Mouse (Mus musculus): Measurements from ENCODE around the gene Als2cr12.
"Not testable (repeated sequence)": the region's sequence is repeated elsewhere in the genome, so short reads cannot be mapped to it uniquely, and the experiment has no call there.

The Als2cr12 gene

DNA sequence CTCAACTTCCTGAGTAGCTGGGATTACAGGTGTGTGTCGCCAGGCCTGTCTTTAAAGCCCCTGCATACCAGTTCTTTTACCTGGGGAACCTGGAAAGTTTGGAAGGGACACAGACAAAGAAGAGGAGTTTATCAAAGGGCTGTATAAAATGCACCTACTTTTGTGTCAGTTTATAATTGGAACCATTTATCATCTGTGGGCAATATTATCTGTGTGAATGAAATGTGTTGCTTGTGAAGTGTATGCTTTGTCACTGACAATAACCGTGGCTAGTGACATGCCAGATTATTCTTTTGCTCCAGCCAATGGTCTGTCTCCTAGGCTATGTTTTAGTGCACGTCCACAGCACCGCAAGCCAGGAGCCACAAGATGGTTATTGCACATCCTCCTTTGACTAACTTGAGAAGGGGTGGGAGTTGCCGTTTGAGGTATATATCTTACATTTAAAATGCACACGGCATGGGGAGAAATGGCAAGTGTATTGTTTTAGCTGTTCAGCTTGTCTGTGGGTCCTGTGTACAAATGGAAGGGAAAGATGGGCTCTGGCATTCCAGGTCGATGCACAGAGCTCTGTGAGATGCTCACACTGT lies 23.7 kb upstream of the Als2cr12 start:
- DNase-seq (ENCODE audit: low read depth, low spot score) = no peak

DNA sequence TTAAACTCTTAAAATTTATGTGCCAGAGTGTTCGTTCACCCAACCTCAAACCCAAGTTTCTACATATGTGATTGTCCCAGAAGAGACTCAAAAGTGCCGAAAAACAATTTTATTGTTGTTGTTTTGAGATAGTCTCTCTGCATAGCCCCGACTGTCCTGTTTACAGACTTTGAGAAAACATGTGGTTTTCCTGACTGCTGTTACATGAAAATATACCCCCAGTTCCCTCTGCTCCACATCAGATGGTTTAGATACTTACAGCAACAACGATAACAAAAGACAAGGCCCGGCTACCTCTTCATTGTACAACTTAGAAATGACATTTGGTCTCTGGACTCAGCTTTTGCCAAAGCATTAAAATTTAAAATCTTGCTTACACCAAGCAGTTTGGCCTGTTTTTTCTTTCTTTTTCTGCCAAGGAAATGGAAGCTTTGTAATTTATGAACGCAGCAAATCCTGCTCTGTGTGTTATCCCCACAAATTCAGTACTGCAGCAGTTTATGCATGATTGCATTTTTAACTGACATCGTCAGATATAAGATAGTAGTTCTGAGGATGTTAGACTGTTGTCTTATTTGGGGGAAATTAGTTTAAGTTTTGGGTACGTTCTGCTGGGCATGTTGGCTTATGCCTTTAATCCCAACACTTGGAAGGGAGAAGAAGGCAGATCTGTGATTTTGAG lies 21.9 kb upstream of the Als2cr12 start:
- DNase-seq (ENCODE audit: low read depth, low spot score) = no peak

DNA sequence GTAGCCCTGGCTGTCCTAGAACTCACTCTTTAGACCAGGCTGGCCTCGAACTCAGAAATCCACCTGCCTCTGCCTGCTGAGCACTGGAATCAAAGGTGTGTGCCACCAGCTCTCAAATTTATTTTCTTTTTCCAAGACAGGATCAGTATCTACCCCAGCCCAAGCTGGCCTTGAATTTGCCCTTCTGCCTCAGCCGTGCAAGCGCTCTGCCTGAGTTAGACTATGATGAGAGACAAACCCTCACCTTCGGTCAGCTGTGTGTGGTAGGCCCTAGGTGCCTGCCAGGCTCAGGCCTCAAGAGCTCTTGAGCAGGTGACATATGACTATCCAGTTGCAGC lies 21.1 kb upstream of the Als2cr12 start:
- DNase-seq (ENCODE audit: low read depth, low spot score) = no peak

DNA sequence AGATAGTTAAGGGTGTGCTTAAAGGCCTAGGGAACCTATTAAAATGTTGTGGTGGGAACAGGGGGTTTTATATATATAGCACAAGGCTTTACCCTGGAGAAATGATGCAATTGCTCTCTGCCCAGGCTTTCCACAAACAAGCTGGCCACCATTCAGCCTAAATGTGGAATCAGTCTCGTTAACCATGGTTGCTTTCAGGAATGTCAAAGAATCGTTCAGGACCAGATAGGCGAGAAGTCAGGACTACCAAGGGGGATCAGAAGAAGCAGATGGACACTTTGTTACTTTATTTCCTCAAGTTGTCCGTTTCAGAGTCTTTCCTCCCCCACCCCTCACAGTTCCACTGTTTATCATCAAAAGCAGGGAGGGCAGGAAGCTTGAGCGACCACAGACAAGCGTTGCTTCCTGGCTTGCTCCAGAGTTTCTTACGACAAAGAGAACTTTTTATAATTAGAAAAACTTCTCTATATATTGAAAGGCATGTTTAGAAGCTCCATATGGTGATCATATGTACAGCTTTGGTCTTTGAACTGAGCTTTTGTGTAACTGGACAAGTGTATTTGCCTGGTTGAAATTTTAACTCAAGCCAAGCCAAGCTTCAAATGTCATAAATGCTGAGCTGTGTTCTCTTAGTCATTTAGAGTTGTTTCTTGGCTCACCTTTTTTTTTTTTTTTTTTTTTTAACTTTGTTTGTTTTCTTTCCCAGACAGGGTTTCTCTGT lies 20.5 kb upstream of the Als2cr12 start:
- DNase-seq (ENCODE audit: low read depth, low spot score) = no peak

DNA sequence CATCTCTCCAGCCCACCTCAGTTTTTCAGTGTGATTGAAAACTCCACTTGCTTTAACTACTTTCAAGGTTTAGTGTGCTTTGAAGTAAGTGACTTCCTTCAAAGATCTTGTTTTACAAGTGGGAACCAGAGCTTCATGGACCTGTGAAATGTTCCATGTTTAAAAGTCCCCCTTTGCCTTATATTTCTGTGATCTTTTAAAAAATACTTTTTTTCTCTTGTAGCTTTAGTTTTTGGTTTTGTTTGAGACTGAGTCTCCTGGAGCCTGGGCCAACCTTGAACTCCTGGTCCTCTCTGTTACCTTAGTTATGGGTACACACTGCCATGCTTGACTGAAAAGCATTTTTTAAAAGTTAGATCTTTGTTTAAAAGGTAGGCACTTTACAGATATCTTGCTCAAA lies 19.7 kb upstream of the Als2cr12 start:
- DNase-seq (ENCODE audit: low read depth, low spot score) = no peak

DNA sequence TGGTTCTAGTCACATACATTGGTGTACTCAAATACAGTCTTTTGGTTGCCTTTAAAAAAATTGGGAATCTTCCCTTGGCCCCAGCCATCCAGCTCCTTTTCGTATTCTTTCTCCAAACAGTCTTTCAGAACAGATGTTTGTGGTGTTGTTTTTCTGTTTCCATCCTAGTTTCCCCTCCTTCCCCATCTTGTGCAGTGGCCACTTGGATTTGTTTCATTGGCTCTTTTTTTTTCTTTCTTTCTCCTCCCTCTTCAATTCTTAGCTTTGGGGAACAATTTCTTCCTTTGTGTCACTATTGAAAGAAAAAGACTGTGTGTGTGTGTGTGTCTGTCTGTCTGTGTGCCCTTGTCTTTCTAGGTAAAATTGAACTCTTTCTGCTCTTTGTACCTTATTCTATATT lies 18.6 kb upstream of the Als2cr12 start:
- no peak for DNase-seq (ENCODE audit: low read depth, low spot score)

DNA sequence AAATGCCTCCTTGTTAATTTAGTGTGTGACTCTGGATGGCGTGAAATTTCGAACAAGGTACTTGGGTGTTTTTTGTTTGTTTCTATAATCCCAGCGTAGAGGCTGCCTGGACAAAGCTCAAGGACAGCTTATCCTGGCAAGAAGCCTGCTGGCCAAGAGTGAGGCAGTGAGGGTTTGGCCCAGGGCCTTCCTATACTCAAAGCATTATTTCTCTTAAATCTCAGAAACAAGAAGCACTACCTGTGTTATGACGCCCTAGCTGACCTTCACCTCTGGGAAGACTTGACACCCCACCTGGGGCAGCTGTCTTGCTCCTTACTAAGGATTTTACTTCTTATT lies 18.1 kb upstream of the Als2cr12 start:
- DNase-seq (ENCODE audit: low read depth, low spot score) = no peak

DNA sequence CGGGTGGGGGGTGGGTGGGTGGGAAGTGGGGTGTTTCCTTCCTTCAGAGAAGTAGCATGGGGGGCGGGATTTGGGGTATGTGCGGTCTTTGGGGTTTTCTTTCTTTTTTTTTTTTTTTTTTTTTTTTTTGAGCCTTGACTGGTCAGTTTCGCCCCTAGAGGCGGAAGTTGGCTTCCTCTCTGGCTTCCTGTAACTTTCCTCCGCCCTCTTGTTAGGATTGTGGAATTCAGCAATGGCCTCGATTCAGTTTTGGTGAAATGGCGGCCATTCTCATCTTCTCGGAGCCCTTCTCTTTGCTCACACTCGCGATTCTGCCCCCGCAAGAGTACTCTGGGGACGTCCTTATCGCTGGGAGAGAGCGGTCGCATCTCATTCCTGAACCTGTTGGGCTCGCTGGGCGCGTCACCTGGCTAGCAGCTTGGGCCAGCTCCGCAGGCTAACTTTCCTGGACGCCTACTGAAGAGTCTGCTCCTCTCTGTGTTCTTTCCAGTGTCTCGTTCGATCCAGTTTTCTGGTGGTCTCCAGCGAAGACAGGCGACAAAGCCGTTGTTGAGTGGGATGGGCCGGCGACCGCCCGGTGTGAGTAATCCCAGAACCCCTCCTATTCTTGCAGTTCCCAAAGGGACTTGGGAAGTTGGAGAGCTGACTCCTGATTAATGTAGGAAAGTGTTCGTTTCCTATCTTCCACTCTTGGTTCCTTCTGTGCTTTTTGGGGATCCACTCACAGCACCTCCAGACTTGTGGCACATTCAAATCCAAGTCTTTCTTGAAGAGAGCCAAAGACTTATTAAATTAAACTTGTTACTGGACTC lies 17.5 kb upstream of the Als2cr12 start:
- DNase-seq (ENCODE audit: low read depth, low spot score) = peak; percentile 77

DNA sequence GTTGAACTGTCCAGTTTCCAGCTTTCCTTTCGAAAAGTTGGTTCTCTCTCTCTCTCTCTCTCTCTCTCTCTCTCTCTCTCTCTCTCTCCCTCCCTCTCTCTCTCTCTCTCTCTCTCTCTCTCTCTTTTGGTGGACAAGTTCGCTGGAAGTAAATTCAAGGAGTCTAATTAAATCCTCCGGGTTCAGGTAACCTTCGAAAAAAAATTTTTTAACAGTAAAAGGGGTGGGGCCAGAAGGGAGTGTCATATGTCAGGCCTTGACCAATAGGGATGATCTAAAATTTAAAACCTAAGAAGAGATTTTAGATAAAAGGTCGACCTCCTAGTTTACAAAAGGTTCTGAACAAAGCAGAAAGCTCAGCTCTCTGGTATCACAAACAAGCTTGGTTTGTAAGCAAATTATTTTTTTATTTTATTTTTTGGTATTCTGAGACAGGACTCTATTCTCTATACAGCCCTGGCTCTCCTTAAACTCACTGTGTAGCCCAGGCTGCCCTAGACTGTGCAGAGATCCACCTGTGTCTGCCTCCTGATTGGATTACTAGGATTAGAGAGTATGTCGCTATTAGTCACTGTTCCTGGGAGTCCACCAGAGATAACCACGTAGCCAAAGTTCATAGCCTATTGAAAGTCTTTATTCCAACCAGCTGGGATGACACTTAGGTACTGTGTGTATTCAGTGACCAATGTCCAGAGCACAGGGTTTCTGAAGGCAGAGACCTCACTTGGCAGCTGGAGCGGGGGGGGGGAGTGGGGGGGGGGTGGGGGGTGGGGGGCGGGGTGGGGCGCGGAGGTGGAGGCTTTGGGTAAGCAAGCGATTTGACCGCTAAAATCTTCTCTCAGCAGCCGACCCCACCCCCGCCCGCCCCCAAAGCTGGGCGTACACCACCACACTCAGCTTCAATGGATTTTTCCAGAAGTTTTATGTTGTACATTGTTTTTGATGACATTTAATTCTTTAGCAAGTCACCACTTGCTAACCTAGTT lies 16.6 kb upstream of the Als2cr12 start:
- DNase-seq (ENCODE audit: low read depth, low spot score) = peak; percentile 64

DNA sequence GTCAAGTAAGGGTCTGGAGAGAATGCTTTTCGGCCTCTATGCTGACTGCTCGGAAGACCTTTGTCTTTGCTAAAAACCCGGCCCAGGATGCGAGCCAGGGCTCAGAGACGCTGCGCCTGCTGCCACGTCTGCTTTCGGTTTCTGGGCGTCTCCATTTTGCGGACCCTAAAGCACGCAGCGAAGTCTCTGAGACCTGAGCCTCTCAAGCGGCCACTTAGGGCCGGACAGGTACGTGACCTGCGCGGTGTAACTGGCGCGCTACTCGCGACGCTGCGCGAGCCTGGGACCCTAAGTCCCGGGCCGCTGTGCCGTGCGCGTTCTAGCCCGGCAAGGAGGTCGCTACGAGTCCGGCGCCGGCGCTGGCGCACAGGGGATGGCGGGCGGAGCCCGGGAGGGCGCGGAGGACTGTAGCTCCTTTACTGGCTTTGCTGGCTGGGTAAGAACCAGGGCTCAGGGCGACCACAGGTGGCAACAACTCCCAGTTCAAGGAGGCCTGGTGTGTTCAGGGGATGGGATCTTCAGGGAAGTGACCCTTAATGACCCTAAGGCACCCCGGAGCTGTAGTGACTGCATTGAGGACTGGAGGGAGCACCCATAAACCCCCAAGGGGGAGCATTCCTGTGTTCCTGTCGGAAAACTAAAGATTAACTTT lies 15.7 kb upstream of the Als2cr12 start, which contains the start of gene Cflar:
Gene Cflar, plus strand, starts transcription at position 144 of the 652 bp plus-strand sequence.
- peak; percentile 67 for DNase-seq (ENCODE audit: low read depth, low spot score)

DNA sequence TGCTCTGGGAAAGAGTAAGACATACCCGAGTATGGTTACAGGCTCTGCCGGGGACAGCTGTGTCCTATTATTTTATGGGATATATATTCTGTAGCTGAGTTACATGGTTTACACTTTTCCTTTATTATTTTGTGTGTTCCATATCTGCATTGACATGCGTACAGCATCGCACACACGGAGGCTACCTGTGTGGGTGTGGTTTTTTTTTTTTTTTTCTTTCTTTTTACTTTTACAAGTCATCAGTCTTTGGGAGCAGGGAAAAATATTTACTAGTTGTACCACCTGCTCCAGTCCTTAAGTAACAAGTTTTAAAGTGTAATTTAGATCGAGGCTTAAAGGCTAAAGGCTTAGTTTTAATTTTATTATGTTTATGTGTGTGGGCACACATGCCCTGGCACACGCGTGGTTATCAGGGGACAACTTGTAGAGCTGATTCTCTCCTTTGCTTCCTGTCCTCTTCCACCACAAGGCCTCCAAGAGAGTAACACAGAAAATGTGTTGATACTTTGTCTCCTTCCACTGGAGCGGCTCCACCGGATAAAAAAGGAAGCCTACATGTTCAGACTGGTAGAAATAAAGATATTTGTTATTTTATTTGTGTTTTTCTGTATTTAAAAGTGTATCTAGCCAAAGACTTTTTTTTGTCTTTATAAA lies 15.0 kb upstream of the Als2cr12 start:
- no peak for DNase-seq (ENCODE audit: low read depth, low spot score)

DNA sequence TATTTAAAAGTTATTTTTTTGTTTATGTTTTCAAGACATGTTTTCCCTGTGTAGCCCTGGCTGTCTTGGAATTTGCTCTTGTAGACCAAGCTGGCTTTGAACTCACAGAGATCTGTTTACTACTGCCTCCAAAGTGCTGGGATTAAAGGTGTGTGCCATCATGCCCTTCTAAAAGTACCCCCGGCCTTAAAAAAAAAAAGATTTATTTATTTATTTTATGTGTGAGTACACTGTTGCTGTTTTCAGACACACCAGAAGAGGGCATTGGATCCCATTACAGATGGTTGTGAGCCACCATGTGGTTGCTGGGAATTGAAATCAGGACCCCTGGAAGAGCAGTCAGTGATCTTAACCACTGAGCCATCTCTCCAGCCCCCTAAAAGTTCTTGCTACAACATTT lies 14.3 kb upstream of the Als2cr12 start:
- not testable (repeated sequence) for DNase-seq (ENCODE audit: low read depth, low spot score)

DNA sequence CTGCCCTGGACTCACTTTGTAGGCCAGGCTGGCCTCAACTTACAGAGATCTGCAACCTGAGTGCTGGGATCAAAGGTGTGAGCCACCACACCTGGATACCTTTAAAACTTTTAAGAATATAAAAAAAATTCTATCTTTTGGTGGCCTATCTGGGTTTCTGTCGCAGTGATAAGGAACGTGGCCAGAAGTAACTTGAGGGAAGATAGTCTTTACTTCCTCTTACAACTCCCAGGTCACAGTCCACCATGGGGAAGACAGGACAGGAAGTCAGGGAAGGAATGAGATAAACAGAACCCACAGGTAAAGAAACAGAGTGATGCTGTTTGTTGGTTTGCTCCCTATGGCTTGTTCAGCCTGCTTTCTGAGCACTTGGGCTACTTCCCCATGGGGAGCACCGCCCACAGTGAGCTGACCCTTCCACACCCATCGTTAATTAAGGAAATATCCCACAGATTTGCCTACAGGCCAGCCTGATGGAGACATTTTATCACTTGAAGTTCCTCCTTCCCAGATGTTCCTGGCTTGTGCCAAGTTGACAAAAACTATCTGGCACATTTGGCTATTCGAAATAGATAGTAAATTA lies 4.9 kb upstream of the Als2cr12 start:
- not testable (repeated sequence) for DNase-seq (ENCODE audit: low read depth, low spot score)

DNA sequence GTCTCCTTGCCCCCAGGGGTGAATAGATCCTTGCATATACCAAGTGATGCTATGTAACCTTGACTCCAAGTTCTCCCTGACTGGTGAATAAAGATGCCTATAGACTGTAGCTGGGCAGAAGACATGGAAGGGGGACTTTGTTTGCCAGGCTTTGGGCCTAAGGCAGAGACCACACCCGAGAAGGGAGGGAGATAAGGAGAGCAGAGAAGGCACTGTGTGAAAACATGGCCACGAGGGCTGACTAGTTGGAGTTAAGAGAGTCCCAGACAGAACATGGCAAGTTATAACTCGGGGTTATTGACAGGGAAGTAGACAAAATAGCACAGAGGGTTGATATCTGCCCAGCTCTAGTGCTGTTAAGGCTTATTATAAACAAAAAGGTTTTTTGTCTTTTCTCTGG lies 4.2 kb upstream of the Als2cr12 start:
- DNase-seq (ENCODE audit: low read depth, low spot score) = no peak

DNA sequence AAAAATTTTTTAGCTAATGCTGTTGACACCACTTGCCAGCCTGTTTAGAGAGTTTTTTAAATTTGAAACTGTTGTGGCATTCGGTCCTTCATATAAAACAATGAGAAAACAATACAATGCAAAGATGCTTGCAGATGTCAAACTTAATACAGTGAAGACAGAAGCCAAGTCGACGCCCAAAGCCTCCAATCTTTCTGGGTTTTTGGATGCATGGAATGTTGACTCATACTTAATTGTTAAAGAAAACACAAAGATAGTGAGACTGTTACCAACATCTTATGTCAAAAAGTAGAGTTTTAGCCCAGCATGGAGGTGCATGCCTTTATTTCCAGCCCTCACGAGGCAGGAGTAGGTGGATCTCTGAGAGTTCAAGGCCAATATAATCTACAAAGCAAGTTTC lies 3.0 kb upstream of the Als2cr12 start:
- no peak for DNase-seq (ENCODE audit: low read depth, low spot score)

DNA sequence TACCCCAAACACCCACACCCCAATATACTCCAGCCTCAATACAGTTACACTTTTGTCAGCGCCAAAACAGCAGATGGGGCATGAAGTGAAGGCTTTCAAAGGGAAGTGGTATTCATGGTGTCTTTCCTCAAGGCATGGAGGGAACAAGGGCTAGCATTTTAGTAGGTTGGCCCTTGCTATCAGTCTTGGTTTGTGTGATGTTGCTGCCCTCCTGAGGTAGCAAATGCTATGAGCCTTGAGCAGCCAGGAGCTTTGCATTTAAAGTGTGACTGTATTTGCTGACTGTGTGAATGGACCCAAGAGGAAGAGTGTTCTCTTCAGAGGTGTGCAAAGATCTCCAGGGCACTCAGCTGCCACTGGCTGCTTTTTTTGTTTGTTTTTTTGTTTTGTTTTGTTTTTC lies 1.8 kb upstream of the Als2cr12 start:
- peak; percentile 85 for DNase-seq (ENCODE audit: low read depth, low spot score)

DNA sequence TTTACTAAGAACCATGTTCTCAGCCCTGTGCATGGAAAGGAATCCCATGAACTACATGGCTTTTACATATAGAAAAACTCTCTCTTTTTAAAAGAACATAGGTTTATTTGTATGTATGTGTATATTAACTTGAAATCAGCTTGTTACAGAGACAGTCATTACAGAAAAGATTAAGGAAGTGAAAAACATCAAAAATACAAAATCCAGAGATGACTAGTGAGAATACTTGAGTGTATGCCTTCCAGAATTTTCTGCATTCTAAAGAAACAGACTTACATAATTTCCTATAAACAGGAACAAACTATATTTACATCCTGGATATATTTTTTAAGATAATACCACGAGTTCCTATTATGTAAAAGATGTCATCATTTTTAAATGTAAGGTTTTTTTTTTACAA lies 2.1 kb downstream of the Als2cr12 start:
- DNase-seq (ENCODE audit: low read depth, low spot score) = no peak

DNA sequence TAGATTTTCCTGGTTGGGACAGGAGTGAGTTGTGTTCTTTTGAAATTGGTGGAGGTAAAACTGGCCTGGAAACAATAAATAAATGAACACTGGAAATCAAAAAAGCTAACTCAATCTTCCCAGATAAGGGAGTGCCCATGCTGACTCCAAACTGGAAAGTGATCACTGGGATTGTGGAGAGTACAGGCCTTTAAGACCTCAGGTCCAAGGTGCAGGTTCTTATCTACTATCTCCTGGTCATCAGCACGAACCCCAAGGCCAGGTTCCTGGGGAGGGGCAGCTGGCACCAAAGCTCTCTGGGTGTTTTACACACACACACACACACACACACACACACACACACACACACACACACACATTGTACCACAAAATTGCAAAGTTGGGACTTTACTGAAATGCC lies 4.1 kb downstream of the Als2cr12 start:
- not testable (repeated sequence) for DNase-seq (ENCODE audit: low read depth, low spot score)

DNA sequence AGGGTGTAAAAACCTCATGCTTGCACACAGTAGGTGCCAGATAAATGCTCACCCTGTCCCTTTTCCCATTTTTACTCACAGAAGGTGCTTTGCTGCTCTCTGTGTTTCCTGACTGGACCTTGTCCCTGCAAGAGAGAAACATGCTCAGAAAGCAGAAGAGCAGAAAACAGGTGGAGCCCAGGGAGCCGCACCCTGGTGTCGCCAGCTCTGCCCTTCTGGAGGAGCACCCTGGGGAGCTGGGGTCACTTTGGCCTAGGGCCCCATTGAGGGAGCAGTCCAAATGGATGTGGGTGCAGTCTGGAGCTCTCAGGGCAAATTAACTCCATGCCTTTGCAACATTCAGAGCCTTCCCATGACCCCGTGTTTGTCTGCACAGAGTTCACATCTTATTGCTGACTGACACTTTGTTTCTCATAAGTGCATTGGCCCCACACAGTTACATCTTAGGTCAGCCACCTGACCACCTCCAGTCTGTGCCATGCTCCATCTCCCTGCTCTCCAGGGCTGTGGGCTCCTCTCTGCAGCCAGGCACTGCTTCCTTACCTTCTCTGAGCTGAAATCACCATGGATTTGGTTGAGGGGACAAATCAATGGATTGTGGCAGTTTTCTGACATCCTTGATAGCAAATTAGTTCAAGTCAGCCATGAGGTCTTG lies 4.8 kb downstream of the Als2cr12 start:
- DNase-seq (ENCODE audit: low read depth, low spot score) = not testable (repeated sequence)
